Mouse (Mus musculus) embryonic facial prominence, embryonic 14.5 days (tissue): ENCODE results near the gene Apeh. TPM values are rescaled to one million over a fixed set of nuclear protein-coding genes. Genes with fewer than 3 reads are reported as not detected.

ENCODE experiments used
- ATAC-seq: fragments of 200-750 bp; cut with Nextera tagmentation; 2 replicates; pipeline ENCODE4 v1.8.0; 2017; ENCODE audit warnings: low read depth, moderate number of reproducible peaks, moderate TSS enrichment
- DNase-seq: peaks from one replicate; pipeline ENCODE4 v3.0.0-alpha.2; 2015; ENCODE audit warnings: low spot score
- H3K27ac ChIP-seq: fragments of 300-500 bp; sonication (generic); replicated peaks from 2 replicates; pipeline ENCODE4 v1.5.1; 2014; ENCODE audit warnings: low read depth, mild to moderate bottlenecking, low read length, moderate library complexity
- H3K27me3 ChIP-seq: fragments of 300-500 bp; sonication (generic); replicated peaks from 2 replicates; pipeline ENCODE4 v1.6.1; 2014; ENCODE audit warnings: low read length; ENCODE audit not compliant: control insufficient read depth, insufficient read depth
- H3K36me3 ChIP-seq: fragments of 300-500 bp; sonication (generic); 2 replicates; pipeline ENCODE4 v1.6.1; 2014; ENCODE audit warnings: low read length, mixed read lengths; ENCODE audit not compliant: control insufficient read depth, insufficient read depth
- H3K4me1 ChIP-seq: fragments of 300-500 bp; sonication (generic); 2 replicates; pipeline ENCODE4 v1.6.1; 2014; ENCODE audit warnings: antibody characterized with exemption, low read length; ENCODE audit not compliant: control insufficient read depth, insufficient read depth
- H3K4me2 ChIP-seq: fragments of 300-500 bp; sonication (generic); 2 replicates; pipeline ENCODE4 v1.6.1; 2014; ENCODE audit warnings: low read depth, mild to moderate bottlenecking, low read length, moderate library complexity, mixed read lengths
- H3K4me3 ChIP-seq: fragments of 300-500 bp; sonication (generic); 2 replicates; pipeline ENCODE4 v1.5.1; 2014; ENCODE audit warnings: low read depth, mild to moderate bottlenecking, low read length
- H3K9ac ChIP-seq: fragments of 300-500 bp; sonication (generic); 2 replicates; pipeline ENCODE4 v1.6.1; 2014; ENCODE audit warnings: low read depth, mild to moderate bottlenecking, low read length, moderate library complexity, mixed read lengths
- H3K9me3 ChIP-seq: fragments of 300-500 bp; sonication (generic); 2 replicates; pipeline ENCODE4 v1.6.1; 2016; ENCODE audit warnings: low read length; ENCODE audit not compliant: control insufficient read depth
- WGBS: fragments of 180-500 bp; shearing (Covaris S2); extraction: QIAGEN DNeasy Blood & Tissue Kit; methylation state at CpG from one replicate; pipeline ENCODE4 v1.1.7; 2014; 5-methylcytosine and 5-hydroxymethylcytosine counted together
- polyA plus RNA-seq: library from polyadenylated mRNA; unstranded; fragments of >200 nt; fragmentation: Nextera tagmentation; extraction: Ambion mirVana; gene quantifications from 2 replicates; pipeline ENCODE4 v1.2.1, GENCODE M21; 2014

The Apeh gene
- polyA plus RNA-seq, 1 experiment from 2014 or later, result 39.9 TPM

DNA sequence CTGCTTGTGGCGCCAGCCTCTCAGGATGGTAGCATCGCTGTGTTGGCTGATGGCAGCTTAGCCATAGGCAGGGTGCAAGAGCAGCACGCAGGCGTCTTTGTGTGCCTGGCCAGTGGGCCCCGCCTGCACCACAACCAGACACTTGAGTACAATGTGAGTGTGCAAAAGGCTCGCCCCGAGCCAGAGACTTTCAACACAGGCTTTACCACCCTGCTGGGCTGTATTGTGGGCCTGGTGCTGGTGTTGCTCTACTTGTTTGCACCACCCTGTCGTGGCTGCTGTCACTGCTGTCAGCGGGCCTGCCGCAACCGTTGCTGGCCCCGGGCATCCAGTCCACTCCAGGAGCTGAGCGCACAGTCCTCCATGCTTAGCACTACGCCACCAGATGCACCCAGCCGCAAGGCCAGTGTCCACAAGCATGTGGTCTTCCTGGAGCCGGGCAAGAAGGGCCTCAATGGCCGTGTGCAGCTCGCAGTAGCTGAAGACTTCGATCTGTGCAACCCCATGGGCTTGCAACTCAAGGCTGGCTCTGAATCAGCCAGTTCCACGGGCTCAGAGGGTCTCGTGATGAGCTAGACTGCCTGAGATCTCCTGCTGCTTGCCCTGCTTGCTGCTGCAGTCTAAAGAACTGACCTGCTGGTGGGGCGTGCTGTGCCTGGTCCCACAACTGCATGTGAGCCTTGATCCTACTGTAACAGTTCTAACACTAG, 39.9 kb downstream of the Apeh start:
- H3K36me3 ChIP-seq, result peaks cover 81% of the 10 kb centered on the region
- no peak for DNase-seq
- H3K27ac ChIP-seq, result no peak overlapping the region
- no peaks in the 10 kb centered on the region for H3K27me3 ChIP-seq
- H3K9me3 ChIP-seq, result no peaks in the 10 kb centered on the region
- H3K4me2 ChIP-seq, result no peak overlapping the region
- no peak for ATAC-seq
- H3K4me3 ChIP-seq, result no peak overlapping the region
- H3K9ac ChIP-seq, result no peak overlapping the region
- 90% methylated on average over 22 of the region's 22 CpGs for WGBS
- 0 out of 2 replicates have a peak, but pooled peaks cover 4% of the 10 kb centered on the region for H3K4me1 ChIP-seq

- Histone ChIP-seq H3K9ac (0 out of 2 replicates have a peak overlapping the region, but pooled peaks have one; percentile 51), H3K36me3 (peaks cover 73% of the 10 kb centered on the region), H3K4me2 (0 out of 2 replicates have a peak overlapping the region, but pooled peaks have one; percentile 46), H3K9me3 (no peaks in the 10 kb centered on the region), H3K27ac (peak overlapping the region; percentile 62), H3K27me3 (no peaks in the 10 kb centered on the region), H3K4me3 (no peak overlapping the region), H3K4me1 (0 out of 2 replicates have a peak, but pooled peaks cover 4% of the 10 kb centered on the region)
- 87% methylated on average over 15 of the region's 15 CpGs for WGBS
- DNase-seq (no peak), ATAC-seq (no peak)
Observed at GRCm38 (mm10) chr9:108053665-108054225, 40.7 kb downstream of the Apeh start.

GRCm38 (mm10) chr9:108052885-108053664, 41.3 kb downstream of the Apeh start, which contains the start of gene Amigo3:
Gene Amigo3 (plus strand): TSS chr9:108053159.
- Histone ChIP-seq H3K4me2 (peak within 1 kb of the TSS; percentile 46), H3K27ac (peak within 1 kb of the TSS; percentile 62), H3K9ac (peak within 1 kb of the TSS; percentile 51; the same call in 1 of the 2 replicates), H3K27me3 (no peaks in the 10 kb centered on the region), H3K36me3 (peaks cover 66% of the 10 kb centered on the region), H3K4me1 (0 out of 2 replicates have a peak, but pooled peaks cover 10% of the 10 kb centered on the region), H3K4me3 (0 out of 2 replicates have a peak within 1 kb of the TSS, but pooled peaks have one; percentile 19), H3K9me3 (no peaks in the 10 kb centered on the region)
- ATAC-seq (peak; percentile 54), DNase-seq (peak; percentile 98)
- 55% methylated on average over 20 of the region's 20 CpGs for WGBS

- 71% methylated on average over 7 of the region's 7 CpGs for WGBS
- H3K27ac ChIP-seq, result no peak overlapping the region; the same call in 1 of the 2 replicates
- DNase-seq (no peak), ATAC-seq (no peak)
- peaks cover 64% of the 10 kb centered on the region for H3K36me3 ChIP-seq
- no peak overlapping the region for H3K9ac ChIP-seq
- no peak overlapping the region for H3K4me3 ChIP-seq
- H3K4me1 ChIP-seq, result 0 out of 2 replicates have a peak, but pooled peaks cover 11% of the 10 kb centered on the region
- H3K9me3 ChIP-seq, result no peaks in the 10 kb centered on the region
- H3K4me2 ChIP-seq, result no peak overlapping the region
- H3K27me3 ChIP-seq, result no peaks in the 10 kb centered on the region
Observed at GRCm38 (mm10) chr9:108052411-108052810, 42.0 kb downstream of the Apeh start.

- Histone ChIP-seq H3K9me3 (no peaks in the 10 kb centered on the region), H3K4me2 (no peak overlapping the region), H3K27me3 (no peaks in the 10 kb centered on the region), H3K27ac (no peak overlapping the region), H3K4me3 (no peak overlapping the region), H3K4me1 (0 out of 2 replicates have a peak, but pooled peaks cover 11% of the 10 kb centered on the region), H3K36me3 (peaks cover 65% of the 10 kb centered on the region), H3K9ac (no peak overlapping the region)
- DNase-seq (no peak), ATAC-seq (no peak)
- WGBS, result 80% methylated on average over 4 of the region's 4 CpGs
Observed at GRCm38 (mm10) chr9:108051931-108052220, 42.5 kb downstream of the Apeh start.

DNA sequence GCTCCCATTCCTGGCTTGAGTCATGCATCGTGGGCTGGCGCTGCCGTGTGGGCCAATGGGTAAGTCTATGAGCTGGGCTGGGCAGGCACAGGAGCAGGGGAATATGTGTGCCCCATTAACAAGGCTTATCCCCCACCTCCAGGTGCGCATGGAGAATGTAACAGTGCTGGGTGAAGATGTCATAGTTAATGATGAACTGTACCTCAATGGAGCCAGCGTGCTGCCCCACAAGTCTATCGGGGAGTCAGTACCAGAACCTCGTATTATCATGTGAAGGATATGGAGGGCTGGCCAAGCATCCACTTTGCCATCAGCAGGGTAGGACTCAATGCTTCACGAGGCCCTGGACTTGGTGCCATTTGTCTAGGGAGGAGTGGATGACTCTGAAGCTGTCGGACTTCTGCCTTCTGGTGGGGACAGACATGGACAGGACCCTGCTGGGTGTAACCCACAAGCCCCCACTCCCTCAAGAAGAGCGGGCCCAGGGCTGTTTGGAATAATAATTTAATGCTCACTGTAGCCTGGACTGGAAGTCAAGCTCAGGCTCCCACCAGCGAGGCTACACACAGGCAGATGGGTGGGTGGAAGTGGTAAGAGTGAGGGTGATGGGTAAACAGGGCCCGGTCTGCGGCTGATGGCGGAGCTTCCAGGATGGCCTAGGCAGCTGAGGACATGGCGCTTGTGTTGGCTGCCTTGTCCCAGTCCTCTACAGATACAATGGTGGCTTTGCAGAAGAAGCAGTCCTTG, 43.0 kb downstream of the Apeh start:
- 96% methylated on average over 15 of the region's 15 CpGs for WGBS
- peaks cover 65% of the 10 kb centered on the region for H3K36me3 ChIP-seq
- no peak overlapping the region for H3K27ac ChIP-seq
- no peaks in the 10 kb centered on the region for H3K9me3 ChIP-seq
- no peak for ATAC-seq
- no peak overlapping the region for H3K4me2 ChIP-seq
- no peaks in the 10 kb centered on the region for H3K27me3 ChIP-seq
- no peak overlapping the region for H3K9ac ChIP-seq
- no peak overlapping the region for H3K4me3 ChIP-seq
- DNase-seq, result no peak
- H3K4me1 ChIP-seq, result 0 out of 2 replicates have a peak, but pooled peaks cover 11% of the 10 kb centered on the region

DNA sequence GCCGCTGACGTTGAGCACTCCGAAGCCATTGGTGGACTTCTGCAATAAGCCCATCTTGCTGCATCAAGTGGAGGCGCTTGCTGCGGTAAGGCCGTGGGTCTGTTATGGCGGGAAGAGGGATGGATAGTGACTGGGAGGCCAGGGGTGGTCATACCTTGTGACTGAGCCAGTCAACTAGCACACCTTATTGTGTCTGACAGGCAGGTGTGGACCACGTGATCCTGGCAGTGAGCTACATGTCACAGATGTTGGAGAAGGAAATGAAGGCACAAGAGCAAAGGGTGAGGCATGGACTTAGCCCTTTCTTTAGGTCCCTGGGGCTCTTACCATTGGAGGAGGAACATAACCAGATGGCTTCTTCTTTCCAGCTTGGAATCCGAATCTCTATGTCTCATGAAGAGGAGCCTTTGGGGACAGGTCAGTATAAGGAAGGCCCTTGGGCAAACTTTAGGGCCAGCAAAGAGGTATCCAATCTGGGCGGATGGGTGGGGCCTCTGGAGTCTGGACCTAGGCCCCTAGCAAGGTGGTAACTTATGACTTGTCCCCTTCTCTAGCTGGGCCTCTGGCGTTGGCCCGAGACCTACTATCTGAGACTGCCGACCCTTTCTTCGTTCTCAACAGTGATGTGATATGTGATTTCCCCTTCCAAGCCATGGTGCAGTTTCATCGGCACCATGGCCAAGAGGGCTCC, 44.7 kb downstream of the Apeh start:
- DNase-seq, result no peak
- no peak for ATAC-seq
- WGBS, result 44% methylated on average over 15 of the region's 15 CpGs

More for the DNA sequence above, 44.7 kb downstream of the Apeh start:
- H3K4me2 ChIP-seq, result peak overlapping the region; percentile 66
- H3K36me3 ChIP-seq, result peaks cover 66% of the 10 kb centered on the region
- 0 out of 2 replicates have a peak, but pooled peaks cover 11% of the 10 kb centered on the region for H3K4me1 ChIP-seq
- peak overlapping the region; percentile 80 for H3K4me3 ChIP-seq
- H3K9ac ChIP-seq, result peak overlapping the region; percentile 89
- H3K27ac ChIP-seq, result peak overlapping the region; percentile 86
- H3K9me3 ChIP-seq, result no peaks in the 10 kb centered on the region
- H3K27me3 ChIP-seq, result no peaks in the 10 kb centered on the region
